Mouse (Mus musculus) heart, embryonic 15.5 days (tissue): ENCODE results near the gene Slc35g1. TPM values are rescaled to one million over a fixed set of nuclear protein-coding genes. Genes with fewer than 3 reads are reported as not detected.
A peak's percentile ranks its signal among the peaks of the same experiment; 100 is the strongest.

Source experiments
- ATAC-seq: fragments of 200-750 bp; cut with Nextera tagmentation; replicated peaks from 2 replicates; pipeline ENCODE4 v1.8.0; 2017; ENCODE audit warnings: low read depth, moderate TSS enrichment; ENCODE audit not compliant: insufficient number of reproducible peaks, insufficient read depth, low FRiP score
- H3K27ac ChIP-seq: fragments of 300-500 bp; sonication (generic); 2 replicates; pipeline ENCODE4 v1.5.1; 2015; ENCODE audit warnings: mild to moderate bottlenecking, inconsistent platforms
- H3K27me3 ChIP-seq: fragments of 300-500 bp; sonication (generic); 2 replicates; pipeline ENCODE4 v1.6.1; 2015; ENCODE audit warnings: inconsistent platforms
- H3K36me3 ChIP-seq: fragments of 300-500 bp; sonication (generic); 2 replicates; pipeline ENCODE4 v1.6.1; 2015; ENCODE audit warnings: mild to moderate bottlenecking, inconsistent platforms
- H3K4me1 ChIP-seq: fragments of 300-500 bp; sonication (generic); replicated peaks from 2 replicates; pipeline ENCODE4 v1.6.1; 2015; ENCODE audit warnings: inconsistent platforms
- H3K4me2 ChIP-seq: fragments of 300-500 bp; sonication (generic); 2 replicates; pipeline ENCODE4 v1.6.1; 2015; ENCODE audit warnings: inconsistent platforms, mild to moderate bottlenecking, moderate library complexity
- H3K4me3 ChIP-seq: fragments of 300-500 bp; sonication (generic); 2 replicates; pipeline ENCODE4 v1.5.1; 2015; ENCODE audit warnings: mild to moderate bottlenecking, inconsistent platforms
- H3K9ac ChIP-seq: fragments of 300-500 bp; sonication (generic); 2 replicates; pipeline ENCODE4 v1.6.1; 2015; ENCODE audit warnings: mild to moderate bottlenecking, inconsistent platforms
- H3K9me3 ChIP-seq: fragments of 300-500 bp; sonication (generic); replicated peaks from 2 replicates; pipeline ENCODE4 v1.6.1; 2016; ENCODE audit warnings: inconsistent platforms
- WGBS: fragments of 180-500 bp; shearing (Covaris S2); methylation state at CpG from one replicate; pipeline ENCODE4 v1.1.7; 2015; ENCODE audit warnings: mixed read lengths; 5-methylcytosine and 5-hydroxymethylcytosine counted together
- polyA plus RNA-seq: library from polyadenylated mRNA; unstranded; fragments of >200 nt; fragmentation: Nextera tagmentation; extraction: Ambion mirVana; gene quantifications from 2 replicates; pipeline ENCODE4 v1.2.1, GENCODE M21; 2015

The Slc35g1 gene
- polyA plus RNA-seq, 1 experiment from 2014 or later = 1.2 TPM

DNA sequence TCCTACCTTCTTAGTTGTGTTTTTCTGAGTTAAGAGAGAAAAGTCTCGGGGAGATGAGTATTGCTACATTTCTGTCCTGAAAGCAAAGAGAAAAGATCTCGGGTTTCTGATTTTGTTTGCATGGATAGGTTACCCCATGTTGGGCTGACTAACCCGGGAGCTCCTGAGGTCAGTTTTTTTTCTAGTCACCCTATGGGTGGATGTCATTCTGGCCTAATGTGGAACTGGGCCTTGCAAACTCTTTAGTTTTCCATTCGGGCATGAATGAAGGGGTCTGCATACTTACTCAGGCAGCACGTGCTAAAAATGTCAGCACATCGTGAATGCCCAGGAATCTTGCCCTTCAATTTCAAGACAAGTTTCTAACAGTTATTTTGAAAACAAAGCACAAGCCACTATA, 1.2 kb downstream of the Slc35g1 start:
- no peak overlapping the region for H3K27ac ChIP-seq
- no peaks in the 10 kb centered on the region for H3K27me3 ChIP-seq
- no peaks in the 10 kb centered on the region for H3K36me3 ChIP-seq
- WGBS = 64% methylated on average over 6 of the region's 6 CpGs
- no peak overlapping the region for H3K9ac ChIP-seq
- peak overlapping the region; percentile 98; the same call in 1 of the 2 replicates for H3K4me2 ChIP-seq
- H3K4me3 ChIP-seq = no peak overlapping the region
- H3K4me1 ChIP-seq = peaks cover 3% of the 10 kb centered on the region; the same call in 1 of the 2 replicates
- H3K9me3 ChIP-seq = no peaks in the 10 kb centered on the region
- ATAC-seq = no peak

DNA sequence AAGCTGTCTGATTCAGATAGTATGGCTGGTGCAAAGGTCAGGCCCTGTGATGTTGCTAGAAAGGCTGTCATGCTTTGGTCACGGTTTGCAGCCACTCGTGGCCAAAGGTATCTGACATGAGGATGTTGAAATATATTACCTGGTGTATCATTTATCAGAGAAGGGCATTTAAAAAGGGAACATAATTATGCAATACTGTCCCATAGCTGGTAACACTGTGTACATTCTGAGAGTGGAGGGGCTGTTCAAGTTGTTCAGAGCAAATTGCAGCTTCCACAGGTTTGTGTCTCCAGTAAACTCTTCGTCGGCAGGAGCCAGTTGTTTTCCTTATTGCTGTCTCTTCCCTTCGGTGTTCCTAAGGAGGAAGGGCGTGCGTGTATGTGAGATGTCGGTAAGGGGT, 3.2 kb downstream of the Slc35g1 start:
- no peaks in the 10 kb centered on the region for H3K36me3 ChIP-seq
- no peak for ATAC-seq
- no peak overlapping the region for H3K4me3 ChIP-seq
- no peaks in the 10 kb centered on the region for H3K27me3 ChIP-seq
- WGBS = 83% methylated on average over 8 of the region's 8 CpGs
- H3K9me3 ChIP-seq = no peaks in the 10 kb centered on the region
- H3K4me1 ChIP-seq = peaks cover 3% of the 10 kb centered on the region; the same call in 1 of the 2 replicates
- no peak overlapping the region for H3K4me2 ChIP-seq
- no peak overlapping the region for H3K9ac ChIP-seq
- no peak overlapping the region for H3K27ac ChIP-seq

DNA sequence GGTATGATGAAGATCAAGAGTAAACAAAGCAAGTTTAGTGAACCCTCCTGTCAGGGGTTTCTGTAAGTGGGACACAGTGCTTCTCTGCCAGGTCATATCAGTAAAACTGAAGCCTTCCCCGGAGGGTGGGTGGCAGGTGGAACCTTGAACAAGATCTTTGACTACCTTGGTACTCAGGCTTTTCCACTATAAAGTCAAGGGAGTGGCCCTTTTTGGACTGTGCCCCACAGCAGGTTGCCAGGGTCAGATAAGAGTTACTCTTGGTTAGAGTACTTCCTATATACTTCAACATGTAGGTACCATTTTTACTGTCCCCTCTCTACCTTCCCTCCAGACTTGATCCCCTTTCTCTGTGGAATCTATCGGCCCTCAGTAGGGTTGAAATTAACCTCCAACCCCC, 5.1 kb downstream of the Slc35g1 start:
- H3K4me3 ChIP-seq = no peak overlapping the region
- no peaks in the 10 kb centered on the region for H3K4me1 ChIP-seq
- WGBS = 75% methylated on average over 2 of the region's 2 CpGs
- no peaks in the 10 kb centered on the region for H3K9me3 ChIP-seq
- no peak for ATAC-seq
- no peak overlapping the region for H3K9ac ChIP-seq
- H3K27ac ChIP-seq = no peak overlapping the region
- no peak overlapping the region for H3K4me2 ChIP-seq
- H3K27me3 ChIP-seq = no peaks in the 10 kb centered on the region
- H3K36me3 ChIP-seq = no peaks in the 10 kb centered on the region

DNA sequence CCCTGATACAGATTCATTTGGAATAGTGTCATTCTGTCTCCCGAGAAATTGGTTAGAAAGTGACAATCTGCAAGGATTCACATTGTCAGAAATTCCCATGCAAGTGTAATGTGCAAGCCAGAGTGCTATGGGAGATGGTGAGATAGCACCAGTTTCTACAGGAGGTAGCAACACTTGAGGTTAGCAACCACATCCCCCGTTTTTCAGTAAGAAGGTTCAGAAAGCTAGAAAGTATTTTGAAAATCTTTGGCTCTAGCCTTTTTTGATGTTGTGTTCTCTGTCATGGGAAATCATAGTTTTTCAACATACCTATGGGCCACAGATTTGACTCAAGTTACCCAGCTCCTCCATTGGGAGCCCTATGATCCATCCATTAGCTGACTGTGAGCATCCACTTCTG, 5.6 kb downstream of the Slc35g1 start:
- no peak overlapping the region for H3K9ac ChIP-seq
- no peaks in the 10 kb centered on the region for H3K27me3 ChIP-seq
- WGBS = 75% methylated on average over 2 of the region's 2 CpGs
- no peak for ATAC-seq
- no peaks in the 10 kb centered on the region for H3K4me1 ChIP-seq
- H3K27ac ChIP-seq = no peak overlapping the region
- no peaks in the 10 kb centered on the region for H3K9me3 ChIP-seq
- H3K4me2 ChIP-seq = no peak overlapping the region
- H3K4me3 ChIP-seq = no peak overlapping the region
- no peaks in the 10 kb centered on the region for H3K36me3 ChIP-seq

DNA sequence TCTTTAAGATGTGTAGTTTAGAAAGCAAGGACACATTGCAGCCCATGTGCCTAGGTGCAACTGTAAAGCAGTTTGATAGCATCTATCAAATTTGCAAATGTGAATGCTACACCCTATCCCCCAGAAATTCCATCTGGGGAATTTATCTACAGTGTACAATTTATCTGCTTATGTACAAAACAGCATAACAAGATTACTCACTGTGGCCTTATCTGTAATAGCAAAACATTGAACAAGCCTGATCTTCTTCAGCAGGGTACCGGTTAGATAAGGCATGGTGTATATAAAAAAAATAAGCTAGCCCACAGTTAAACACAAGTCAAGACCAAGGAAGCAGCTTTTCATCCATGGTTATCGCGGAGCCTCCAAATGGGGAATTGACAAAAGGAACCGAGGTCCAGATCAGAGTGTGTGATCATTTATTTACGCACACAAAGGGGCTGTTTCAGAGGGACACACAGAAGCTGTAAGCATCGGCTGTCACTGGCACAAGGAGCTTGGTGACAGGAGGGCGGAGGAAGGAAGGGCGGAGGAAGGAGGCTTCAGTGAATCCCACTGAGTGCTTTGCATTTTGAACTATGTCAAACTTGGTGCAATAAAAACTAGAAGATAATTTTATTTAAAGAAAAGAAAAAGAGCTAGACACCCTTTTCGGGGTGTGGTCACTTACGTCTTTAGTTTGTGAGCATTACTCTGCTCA, 14.7 kb downstream of the Slc35g1 start:
- Histone ChIP-seq H3K4me3 (no peak overlapping the region), H3K27me3 (no peaks in the 10 kb centered on the region), H3K4me1 (no peaks in the 10 kb centered on the region), H3K27ac (no peak overlapping the region), H3K36me3 (no peaks in the 10 kb centered on the region), H3K9me3 (no peaks in the 10 kb centered on the region), H3K4me2 (no peak overlapping the region), H3K9ac (no peak overlapping the region)
- WGBS = 79% methylated on average over 10 of the region's 10 CpGs
- no peak for ATAC-seq

DNA sequence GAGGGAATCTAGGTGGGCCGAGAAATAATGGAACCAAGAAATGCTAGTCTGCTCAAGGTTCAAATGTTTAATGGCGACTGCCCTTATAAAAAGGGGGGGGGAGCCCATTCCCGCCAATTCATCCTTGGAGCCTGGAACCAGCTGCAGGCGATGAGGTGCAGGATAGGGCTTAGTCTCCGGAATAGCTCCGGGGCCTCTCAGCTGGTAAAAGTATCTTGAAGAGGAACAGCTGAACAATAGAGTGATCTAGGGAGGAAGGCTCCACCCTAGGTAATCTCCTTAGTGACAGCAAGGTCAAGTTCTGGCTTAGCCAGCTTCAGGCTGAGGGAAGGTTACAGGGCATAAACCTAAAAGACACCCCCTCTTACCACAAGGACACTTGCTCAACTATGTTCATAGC, 18.1 kb downstream of the Slc35g1 start:
- Histone ChIP-seq H3K4me1 (peaks cover 2% of the 10 kb centered on the region), H3K9ac (no peak overlapping the region), H3K36me3 (no peaks in the 10 kb centered on the region), H3K27me3 (no peaks in the 10 kb centered on the region), H3K9me3 (no peaks in the 10 kb centered on the region), H3K27ac (no peak overlapping the region), H3K4me3 (no peak overlapping the region), H3K4me2 (no peak overlapping the region)
- 68% methylated on average over 6 of the region's 6 CpGs for WGBS
- no peak for ATAC-seq

DNA sequence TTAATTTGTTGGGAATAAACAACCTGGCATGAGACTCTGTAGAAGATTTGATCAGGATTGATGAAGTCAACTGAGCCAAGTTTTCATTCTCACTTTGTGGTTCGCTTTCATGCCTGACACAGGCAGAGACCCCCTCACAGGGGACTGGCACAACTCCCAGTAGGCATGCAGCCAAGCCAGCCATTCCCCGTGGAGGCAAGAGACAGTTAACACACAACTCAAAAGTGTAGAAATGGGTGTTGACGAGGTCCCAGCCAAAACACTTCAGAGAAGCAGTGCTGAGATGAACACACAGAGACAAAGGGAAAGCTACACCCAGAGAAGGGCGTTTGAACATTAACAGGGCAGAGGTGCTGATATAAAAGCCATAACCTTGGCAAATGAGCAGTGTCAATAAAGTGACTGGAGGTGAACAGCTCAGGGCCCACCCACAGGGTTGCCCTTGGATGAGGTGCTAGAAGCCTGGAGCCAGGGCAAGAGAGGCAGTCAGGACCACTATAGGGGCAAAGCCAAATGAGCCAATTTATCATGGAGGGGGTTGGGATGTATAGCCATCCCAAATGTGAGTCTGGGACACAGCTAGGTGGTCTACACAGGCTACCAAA, 23.1 kb downstream of the Slc35g1 start:
- Histone ChIP-seq H3K4me3 (no peak overlapping the region), H3K27ac (no peak overlapping the region), H3K4me1 (peaks cover 8% of the 10 kb centered on the region), H3K36me3 (no peaks in the 10 kb centered on the region), H3K9me3 (no peaks in the 10 kb centered on the region), H3K9ac (no peak overlapping the region), H3K4me2 (no peak overlapping the region), H3K27me3 (no peaks in the 10 kb centered on the region)
- ATAC-seq = no peak
- WGBS = 29% methylated on average over 4 of the region's 4 CpGs

DNA sequence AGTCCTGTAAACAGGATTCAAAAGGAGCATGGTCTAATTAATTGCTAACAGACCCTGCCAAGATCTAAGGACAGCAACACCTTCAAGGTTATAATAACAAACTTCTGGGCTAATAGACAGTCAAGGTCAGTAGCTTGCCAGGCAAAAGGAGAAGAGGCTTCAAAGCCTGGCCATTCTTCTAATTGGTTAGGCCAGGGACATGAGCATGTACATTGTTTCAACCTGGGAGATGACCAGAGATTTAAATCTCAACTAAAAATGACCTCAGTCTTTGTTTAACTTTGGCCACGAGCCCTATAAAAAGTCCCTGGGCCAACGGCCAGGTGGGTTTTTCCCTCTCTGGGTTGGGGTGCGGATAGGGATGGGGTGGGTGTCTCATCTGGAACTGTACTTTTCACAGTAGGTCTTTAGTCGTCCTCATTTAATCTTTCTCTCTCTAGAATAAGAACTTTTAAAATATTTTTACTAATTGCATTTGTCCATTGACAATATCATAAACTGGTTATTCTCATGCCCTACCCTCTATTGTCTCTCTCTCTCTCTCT, 25.0 kb downstream of the Slc35g1 start:
- Histone ChIP-seq H3K4me3 (no peak overlapping the region), H3K9ac (no peak overlapping the region), H3K36me3 (no peaks in the 10 kb centered on the region), H3K27ac (no peak overlapping the region), H3K9me3 (no peaks in the 10 kb centered on the region), H3K4me2 (no peak overlapping the region), H3K4me1 (peaks cover 8% of the 10 kb centered on the region), H3K27me3 (no peaks in the 10 kb centered on the region)
- no peak for ATAC-seq
- WGBS = 72% methylated on average over 4 of the region's 4 CpGs

DNA sequence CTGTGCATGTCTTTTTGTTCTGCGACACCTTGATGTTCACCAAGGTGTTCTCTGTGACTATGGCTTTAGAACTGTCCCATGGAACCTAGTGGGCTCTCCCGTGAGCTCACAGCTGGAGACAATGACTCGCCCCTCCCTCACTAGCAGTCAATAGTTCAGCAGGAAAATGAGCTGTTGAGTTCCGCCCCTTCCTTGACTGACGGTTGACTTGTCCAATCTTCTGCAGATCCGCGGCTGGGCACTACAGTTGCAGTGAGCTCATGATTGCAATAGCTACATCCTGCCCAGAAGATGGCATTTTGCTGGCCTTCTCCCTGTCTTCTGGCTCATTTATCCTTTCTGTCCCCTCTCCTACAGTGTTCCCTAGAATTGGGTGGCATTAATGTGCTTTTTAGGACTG, 25.7 kb downstream of the Slc35g1 start:
- WGBS = 60% methylated on average over 7 of the region's 7 CpGs
- ATAC-seq = no peak
- H3K36me3 ChIP-seq = no peaks in the 10 kb centered on the region
- H3K4me3 ChIP-seq = no peak overlapping the region
- H3K4me1 ChIP-seq = peaks cover 8% of the 10 kb centered on the region
- H3K4me2 ChIP-seq = no peak overlapping the region
- H3K9me3 ChIP-seq = no peaks in the 10 kb centered on the region
- H3K27ac ChIP-seq = no peak overlapping the region
- H3K9ac ChIP-seq = no peak overlapping the region
- H3K27me3 ChIP-seq = no peaks in the 10 kb centered on the region

DNA sequence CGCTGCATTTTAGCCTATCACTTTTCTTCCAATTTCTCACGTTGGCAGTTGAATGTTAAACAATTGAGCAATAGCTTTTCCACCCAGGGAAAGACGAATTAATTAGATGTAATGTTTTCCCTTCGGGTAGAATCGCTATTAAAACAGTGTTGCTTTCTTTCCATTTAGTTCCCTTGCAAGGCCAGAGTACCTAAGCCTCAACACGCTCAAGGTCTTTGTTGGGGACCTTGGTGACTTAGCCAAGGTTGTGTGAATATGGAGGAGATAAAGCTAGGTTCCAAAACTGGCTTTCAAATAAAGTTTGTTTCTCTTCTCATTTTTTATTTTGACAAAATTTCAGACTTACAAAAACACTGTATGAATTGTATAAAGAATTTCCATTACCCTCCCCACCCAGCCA, 27.1 kb downstream of the Slc35g1 start:
- Histone ChIP-seq H3K27ac (no peak overlapping the region), H3K36me3 (no peaks in the 10 kb centered on the region), H3K9ac (no peak overlapping the region), H3K9me3 (no peaks in the 10 kb centered on the region), H3K4me1 (peaks cover 8% of the 10 kb centered on the region), H3K27me3 (no peaks in the 10 kb centered on the region), H3K4me2 (no peak overlapping the region), H3K4me3 (no peak overlapping the region)
- 54% methylated on average over 6 of the region's 6 CpGs for WGBS
- ATAC-seq = no peak

DNA sequence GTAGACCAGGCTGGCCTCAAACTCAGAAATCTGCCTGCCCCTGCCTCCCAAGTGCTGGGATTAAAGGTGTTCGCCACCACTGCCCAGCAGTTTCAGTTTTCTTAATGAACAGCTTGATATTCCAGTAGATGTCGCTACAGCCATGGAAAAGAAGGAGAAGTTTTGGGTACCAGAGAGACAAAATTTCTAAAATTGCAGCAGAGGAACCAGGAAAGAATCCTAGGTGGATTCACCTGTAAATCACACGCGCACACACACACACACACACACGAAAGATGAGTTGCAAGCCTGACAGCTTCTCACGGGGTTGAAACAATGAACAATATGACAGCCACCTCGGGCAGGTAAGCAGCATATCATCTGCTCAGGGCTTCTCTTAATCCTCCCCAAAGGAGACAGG, 28.1 kb downstream of the Slc35g1 start:
- no peaks in the 10 kb centered on the region for H3K36me3 ChIP-seq
- no peaks in the 10 kb centered on the region for H3K27me3 ChIP-seq
- no peak overlapping the region for H3K9ac ChIP-seq
- H3K4me3 ChIP-seq = no peak overlapping the region
- H3K4me1 ChIP-seq = peaks cover 6% of the 10 kb centered on the region
- no peak overlapping the region for H3K4me2 ChIP-seq
- no peak for ATAC-seq
- no peaks in the 10 kb centered on the region for H3K9me3 ChIP-seq
- no peak overlapping the region for H3K27ac ChIP-seq
- 43% methylated on average over 7 of the region's 7 CpGs for WGBS

DNA sequence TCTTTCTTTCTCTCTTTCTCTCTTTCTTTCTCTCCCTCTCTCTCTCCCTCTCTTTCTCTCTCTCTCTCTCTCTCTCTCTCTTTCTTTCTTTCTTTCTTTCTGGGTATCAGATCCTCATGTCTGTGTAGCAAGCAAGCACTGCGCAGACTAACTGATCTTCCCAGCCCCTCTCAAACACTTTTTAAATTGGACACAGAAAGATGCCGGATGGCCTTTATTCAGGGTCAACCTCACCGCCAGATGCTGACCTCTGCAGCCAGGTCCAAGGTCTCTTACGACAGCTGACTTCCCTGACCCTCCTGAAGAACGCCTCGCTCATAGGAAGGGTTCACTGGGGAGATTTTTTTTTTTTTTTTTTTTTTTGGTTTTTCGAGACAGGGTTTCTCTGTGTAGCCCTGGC, 28.8 kb downstream of the Slc35g1 start:
- ATAC-seq = no peak
- Histone ChIP-seq H3K4me2 (no peak overlapping the region), H3K27ac (no peak overlapping the region), H3K9me3 (no peaks in the 10 kb centered on the region), H3K4me3 (no peak overlapping the region), H3K27me3 (no peaks in the 10 kb centered on the region), H3K36me3 (no peaks in the 10 kb centered on the region), H3K4me1 (no peaks in the 10 kb centered on the region), H3K9ac (no peak overlapping the region)
- WGBS = 80% methylated on average over 7 of the region's 7 CpGs
